Comparison of ENCODE assay signal across 9 mouse cellular contexts in the genomic region with DNA sequence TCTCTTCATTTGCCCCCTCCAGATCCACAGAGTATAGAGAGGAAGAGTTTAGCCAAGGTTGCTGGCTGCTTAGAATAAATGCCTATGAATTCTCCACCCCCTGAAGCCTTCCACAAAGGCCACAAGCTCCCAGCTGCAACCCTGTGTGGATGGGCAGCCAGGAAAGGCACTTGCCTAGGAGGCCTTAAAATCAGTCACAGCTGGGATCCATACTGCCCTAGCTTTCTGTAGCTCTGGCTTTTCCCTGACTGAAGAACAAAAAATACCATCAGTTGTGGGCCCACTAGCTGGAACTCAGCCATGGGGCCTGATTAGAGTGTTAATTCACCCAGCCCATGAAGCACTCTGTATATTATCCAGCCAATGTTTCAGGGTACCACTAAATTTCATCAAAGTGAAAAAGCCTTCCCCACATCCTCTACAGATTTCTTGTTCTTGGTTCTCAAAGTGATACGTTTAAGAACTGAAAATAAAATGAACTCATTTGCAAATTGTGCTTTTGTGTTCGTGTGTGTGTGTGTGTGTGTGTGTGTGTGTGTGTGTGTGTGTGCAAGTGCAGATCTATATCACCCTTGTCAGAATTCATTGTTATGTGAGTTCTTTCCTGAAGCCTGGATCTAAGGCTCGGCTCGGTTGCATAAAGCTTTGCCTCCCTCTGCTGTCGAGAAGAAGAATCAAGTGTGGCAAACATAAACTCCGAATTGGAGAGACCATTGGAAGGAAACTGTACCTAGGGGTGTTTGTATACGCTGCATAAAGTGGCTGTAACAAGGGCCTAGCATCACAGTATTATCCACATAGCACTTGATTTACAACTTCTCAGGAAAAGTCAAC.
DNase-seq lines count a peak whose midpoint lies in the region; ATAC-seq and TF ChIP-seq lines count a peak whose summit lies in the region.
"Had no signal": no experiment of that assay in that cellular context is flagged by ENCODE, and none has a peak within 500 bp of the region (broad histone marks: within the 10 kb centered on the region; RNA-seq: fewer than 3 reads in every experiment).

No protein-coding gene starts in this region.

- no peak overlapping the region for H3K27ac ChIP-seq in hindbrain, postnatal 0 days

- H3K9ac ChIP-seq in hindbrain, postnatal 0 days (replicated peaks; ENCODE audit: low read length), result no peak overlapping the region

- no peak overlapping the region for H3K4me2 ChIP-seq in hindbrain, postnatal 0 days (ENCODE audit: low read depth, low read length)

- peak; percentile 59 for ATAC-seq in hindbrain, postnatal 0 days
- ATAC-seq in megakaryocyte-erythroid progenitor cell, adult 5-6 weeks (replicated peaks; ENCODE audit: low FRiP score, low TSS enrichment, poor library complexity, severe bottlenecking), result no peak

- no peaks in the 10 kb centered on the region for H3K4me1 ChIP-seq in hindbrain, postnatal 0 days (ENCODE audit: insufficient read depth, low read length)

- H3K36me3 ChIP-seq in hindbrain, postnatal 0 days (ENCODE audit: insufficient read depth, low read length), result no peaks in the 10 kb centered on the region

- H3K27me3 ChIP-seq in hindbrain, postnatal 0 days (ENCODE audit: insufficient read depth, low read length), result no peaks in the 10 kb centered on the region

- TF ChIP-seq CTCF in hindbrain, postnatal 0 days (IDR thresholded peaks at IDR 0.05; ENCODE audit: low read depth), result peak; percentile 91

- peak; percentile 56 for DNase-seq in cerebellum, postnatal 10 days
- DNase-seq in cerebellum, adult 8-10 months, result no peak
- DNase-seq in thymus, postnatal 0 days (ENCODE audit: low spot score), result peak; percentile 19
- no peak for DNase-seq in thymus, postnatal 14 days
- DNase-seq in hindbrain, postnatal 0 days (ENCODE audit: low spot score), result peak; percentile 81
- peak; percentile 10 for DNase-seq in lung, postnatal 36 days
- peak; percentile 26 for DNase-seq in right cerebral cortex, postnatal 4 days

- H3K9me3 ChIP-seq in hindbrain, postnatal 0 days (ENCODE audit: low read length), result no peaks in the 10 kb centered on the region

- no peak overlapping the region for H3K4me3 ChIP-seq in hindbrain, postnatal 0 days (ENCODE audit: low read length)
- H3K4me3 ChIP-seq: erythroblast, embryonic 14.5 days had no signal

- 13% methylated on average over 7 of the region's 7 CpGs for WGBS in hindbrain, postnatal 0 days

Comparison
In these comparisons a context has a peak if more than half of its experiments do, and no peak if none do; other contexts are left out.
1. DNase-seq: peak in cerebellum, postnatal 10 days (2 of 2), thymus, postnatal 0 days (single experiment), hindbrain, postnatal 0 days (single experiment), lung, postnatal 36 days (single experiment) and right cerebral cortex, postnatal 4 days (single experiment); none in cerebellum, adult 8-10 months (single experiment) and thymus, postnatal 14 days (single experiment).